Mouse (Mus musculus): ENCODE measurements around the gene Slc25a19. TPM values are rescaled to one million over a fixed set of nuclear protein-coding genes. Genes with fewer than 3 reads are reported as not detected.

Gene Slc25a19
- polyA plus RNA-seq, 1 experiment from 2014 or later, result 23.3 TPM

GRCm38 (mm10) chr11:115638498-115639409 is 10.7 kb upstream of the Slc25a19 start:
- Histone ChIP-seq H3K9me3 (ENCODE audit: control insufficient read depth, low read length) (no peaks in the 10 kb centered on the region), H3K4me3 (ENCODE audit: low read depth, low read length) (no peak overlapping the region), H3K9ac (ENCODE audit: low read length) (no peak overlapping the region), H3K36me3 (ENCODE audit: control insufficient read depth, insufficient read depth, low read length) (peaks cover 7% of the 10 kb centered on the region; the same call in 1 of the 2 replicates), H3K27me3 (replicated peaks; ENCODE audit: control insufficient read depth, insufficient read depth, low read length) (no peaks in the 10 kb centered on the region), H3K4me2 (ENCODE audit: low read length) (no peak overlapping the region), H3K27ac (ENCODE audit: low read depth) (no peak overlapping the region), H3K4me1 (replicated peaks; ENCODE audit: control insufficient read depth, insufficient read depth, low read length) (no peaks in the 10 kb centered on the region)
- no peak for DNase-seq (ENCODE audit: low spot score)
- 65% methylated on average over 5 of the region's 5 CpGs for WGBS
- no peak; the same call in 1 of the 2 replicates for ATAC-seq (replicated peaks; ENCODE audit: low FRiP score, low TSS enrichment, low read depth)

DNA sequence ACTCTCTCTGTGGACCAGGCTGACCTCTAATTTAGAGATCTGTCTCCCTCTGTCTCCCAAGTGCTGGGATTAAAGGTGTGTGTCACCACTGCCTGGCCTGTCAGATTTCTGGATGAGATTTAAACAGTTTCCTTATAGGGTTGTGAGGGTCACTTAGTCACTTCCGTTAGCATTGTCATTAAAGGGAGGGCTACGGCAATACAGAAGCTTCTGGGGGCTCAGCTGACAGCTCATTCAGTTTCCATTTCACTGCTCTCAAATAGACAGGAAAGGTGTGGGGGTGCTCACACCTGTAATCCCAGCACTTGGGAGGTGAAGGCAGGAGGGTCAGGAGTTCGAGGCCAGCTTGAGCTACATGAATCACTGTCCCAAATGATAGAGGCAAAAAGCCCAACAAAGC is 8.9 kb upstream of the Slc25a19 start:
- Histone ChIP-seq H3K4me2 (ENCODE audit: low read length) (no peak overlapping the region), H3K36me3 (ENCODE audit: control insufficient read depth, insufficient read depth, low read length) (no peaks in the 10 kb centered on the region), H3K27ac (ENCODE audit: low read depth) (no peak overlapping the region), H3K9me3 (ENCODE audit: control insufficient read depth, low read length) (no peaks in the 10 kb centered on the region), H3K4me3 (ENCODE audit: low read depth, low read length) (no peak overlapping the region), H3K4me1 (replicated peaks; ENCODE audit: control insufficient read depth, insufficient read depth, low read length) (no peaks in the 10 kb centered on the region), H3K9ac (ENCODE audit: low read length) (no peak overlapping the region), H3K27me3 (replicated peaks; ENCODE audit: control insufficient read depth, insufficient read depth, low read length) (no peaks in the 10 kb centered on the region)
- 64% methylated on average over 3 of the region's 3 CpGs for WGBS
- DNase-seq (ENCODE audit: low spot score), result no peak
- no peak for ATAC-seq (replicated peaks; ENCODE audit: low FRiP score, low TSS enrichment, low read depth)

DNA sequence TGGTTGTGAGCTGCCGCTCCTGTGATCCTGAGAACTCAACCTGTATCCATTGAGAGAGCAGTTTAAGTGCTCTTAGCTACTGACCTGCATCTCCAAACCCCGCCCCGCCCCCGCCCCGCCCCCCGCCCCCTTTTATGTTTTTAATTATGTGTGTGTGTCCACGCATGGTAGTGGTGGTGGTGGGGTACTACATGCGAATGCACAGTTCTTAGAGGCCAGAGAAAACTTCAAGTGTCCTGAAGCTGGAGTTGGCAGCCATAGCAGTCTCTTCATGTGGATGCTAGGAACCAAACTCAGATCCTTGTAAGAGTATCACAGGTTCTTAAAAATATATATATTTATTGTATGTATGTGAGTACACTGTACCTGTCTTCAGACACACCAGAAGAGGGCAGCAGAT is 7.4 kb upstream of the Slc25a19 start:
- WGBS, result 72% methylated on average over 8 of the region's 8 CpGs
- no peak overlapping the region for H3K27ac ChIP-seq (ENCODE audit: low read depth)
- H3K4me3 ChIP-seq (ENCODE audit: low read depth, low read length), result no peak overlapping the region
- H3K36me3 ChIP-seq (ENCODE audit: control insufficient read depth, insufficient read depth, low read length), result no peaks in the 10 kb centered on the region
- H3K9me3 ChIP-seq (ENCODE audit: control insufficient read depth, low read length), result no peaks in the 10 kb centered on the region
- no peak overlapping the region for H3K4me2 ChIP-seq (ENCODE audit: low read length)
- no peak overlapping the region for H3K9ac ChIP-seq (ENCODE audit: low read length)
- no peak for DNase-seq (ENCODE audit: low spot score)
- H3K4me1 ChIP-seq (replicated peaks; ENCODE audit: control insufficient read depth, insufficient read depth, low read length), result no peaks in the 10 kb centered on the region
- no peak for ATAC-seq (replicated peaks; ENCODE audit: low FRiP score, low TSS enrichment, low read depth)
- no peaks in the 10 kb centered on the region for H3K27me3 ChIP-seq (replicated peaks; ENCODE audit: control insufficient read depth, insufficient read depth, low read length)

- Histone ChIP-seq H3K4me1 (replicated peaks; ENCODE audit: control insufficient read depth, insufficient read depth, low read length) (no peaks in the 10 kb centered on the region), H3K27me3 (replicated peaks; ENCODE audit: control insufficient read depth, insufficient read depth, low read length) (no peaks in the 10 kb centered on the region), H3K4me3 (ENCODE audit: low read depth, low read length) (no peak overlapping the region), H3K4me2 (ENCODE audit: low read length) (no peak overlapping the region), H3K27ac (ENCODE audit: low read depth) (no peak overlapping the region), H3K9me3 (ENCODE audit: control insufficient read depth, low read length) (no peaks in the 10 kb centered on the region), H3K9ac (ENCODE audit: low read length) (no peak overlapping the region), H3K36me3 (ENCODE audit: control insufficient read depth, insufficient read depth, low read length) (no peaks in the 10 kb centered on the region)
- DNase-seq (ENCODE audit: low spot score) (no peak), ATAC-seq (replicated peaks; ENCODE audit: low FRiP score, low TSS enrichment, low read depth) (no peak)
- WGBS, result 82% methylated on average over 8 of the region's 8 CpGs
These were observed 6.9 kb upstream of the Slc25a19 start for GRCm38 (mm10) chr11:115635041-115635440.

DNA sequence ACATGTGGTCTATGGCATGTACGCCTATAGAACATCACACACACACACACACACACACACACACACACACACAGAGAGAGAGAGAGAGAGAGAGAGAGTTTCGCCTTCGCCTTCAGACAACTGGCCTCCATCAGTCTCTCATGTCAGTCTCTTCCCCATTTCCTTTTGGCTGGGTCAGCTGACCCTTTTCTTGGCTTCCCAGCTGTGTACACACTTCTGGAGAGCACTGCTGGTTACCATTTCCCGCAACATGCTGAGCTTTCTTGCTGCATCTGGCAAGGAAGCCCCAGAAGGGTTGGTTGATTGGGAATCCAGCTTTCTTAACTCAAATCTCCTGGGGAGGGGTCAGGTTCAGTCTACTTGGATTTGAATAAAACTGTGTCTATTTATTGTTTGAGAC is 6.0 kb upstream of the Slc25a19 start:
- ATAC-seq (replicated peaks; ENCODE audit: low FRiP score, low TSS enrichment, low read depth) (no peak), DNase-seq (ENCODE audit: low spot score) (no peak)

DNA sequence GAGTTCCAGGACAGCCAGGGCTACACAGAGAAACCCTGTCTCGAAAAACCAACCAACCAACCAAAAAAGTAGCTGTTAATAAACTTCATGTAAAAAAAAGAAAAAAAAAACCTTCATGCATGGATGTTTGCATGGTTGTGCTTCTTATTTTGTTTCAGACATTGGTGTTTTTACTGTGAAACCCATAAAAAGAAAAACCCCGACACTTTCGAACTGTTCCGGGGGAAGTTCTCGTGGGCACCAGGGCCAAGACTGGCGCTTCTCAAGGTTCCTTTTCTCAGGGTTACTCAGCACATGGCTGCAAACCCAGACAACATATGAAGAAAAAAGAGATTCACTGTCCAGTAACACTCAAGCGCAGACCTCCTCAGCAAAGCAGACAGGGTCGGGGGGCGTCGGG is 4.8 kb upstream of the Slc25a19 start:
- Histone ChIP-seq H3K4me1 (replicated peaks; ENCODE audit: control insufficient read depth, insufficient read depth, low read length) (no peaks in the 10 kb centered on the region), H3K4me3 (ENCODE audit: low read depth, low read length) (no peak overlapping the region), H3K27me3 (replicated peaks; ENCODE audit: control insufficient read depth, insufficient read depth, low read length) (no peaks in the 10 kb centered on the region), H3K9ac (ENCODE audit: low read length) (no peak overlapping the region), H3K27ac (ENCODE audit: low read depth) (no peak overlapping the region), H3K36me3 (ENCODE audit: control insufficient read depth, insufficient read depth, low read length) (no peaks in the 10 kb centered on the region), H3K4me2 (ENCODE audit: low read length) (no peak overlapping the region), H3K9me3 (ENCODE audit: control insufficient read depth, low read length) (no peaks in the 10 kb centered on the region)
- ATAC-seq (replicated peaks; ENCODE audit: low FRiP score, low TSS enrichment, low read depth) (no peak), DNase-seq (ENCODE audit: low spot score) (no peak)
- 90% methylated on average over 10 of the region's 10 CpGs for WGBS

More for the DNA sequence above, 6.0 kb upstream of the Slc25a19 start:
- Histone ChIP-seq H3K4me1 (replicated peaks; ENCODE audit: control insufficient read depth, insufficient read depth, low read length) (no peaks in the 10 kb centered on the region), H3K9me3 (ENCODE audit: control insufficient read depth, low read length) (no peaks in the 10 kb centered on the region), H3K4me2 (ENCODE audit: low read length) (no peak overlapping the region), H3K27ac (ENCODE audit: low read depth) (no peak overlapping the region), H3K36me3 (ENCODE audit: control insufficient read depth, insufficient read depth, low read length) (no peaks in the 10 kb centered on the region), H3K4me3 (ENCODE audit: low read depth, low read length) (no peak overlapping the region), H3K27me3 (replicated peaks; ENCODE audit: control insufficient read depth, insufficient read depth, low read length) (no peaks in the 10 kb centered on the region), H3K9ac (ENCODE audit: low read length) (no peak overlapping the region)
- WGBS, result 65% methylated on average over 4 of the region's 4 CpGs

DNA sequence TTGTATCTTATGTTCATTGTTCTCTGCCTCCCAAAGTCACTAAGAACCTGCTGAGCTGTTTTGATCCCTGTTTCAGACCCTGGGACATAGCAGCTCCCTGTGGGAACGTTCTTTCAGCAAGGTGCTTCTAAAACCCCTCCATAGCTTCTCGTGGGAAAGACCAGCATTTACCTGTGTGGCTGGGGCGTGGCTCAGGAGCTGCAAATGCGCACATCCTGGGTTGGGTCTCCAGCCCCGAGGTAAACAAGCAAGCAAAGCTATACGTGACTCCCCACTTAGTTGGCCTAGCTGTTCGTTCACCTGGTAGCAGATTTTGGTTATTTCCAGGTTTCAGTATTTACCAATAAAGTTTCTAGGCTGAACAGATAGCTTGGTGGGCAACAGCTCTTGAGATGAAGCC is 4.2 kb upstream of the Slc25a19 start:
- Histone ChIP-seq H3K27me3 (replicated peaks; ENCODE audit: control insufficient read depth, insufficient read depth, low read length) (no peaks in the 10 kb centered on the region), H3K4me2 (ENCODE audit: low read length) (no peak overlapping the region), H3K9me3 (ENCODE audit: control insufficient read depth, low read length) (no peaks in the 10 kb centered on the region), H3K9ac (ENCODE audit: low read length) (no peak overlapping the region), H3K27ac (ENCODE audit: low read depth) (no peak overlapping the region), H3K36me3 (ENCODE audit: control insufficient read depth, insufficient read depth, low read length) (no peaks in the 10 kb centered on the region), H3K4me1 (replicated peaks; ENCODE audit: control insufficient read depth, insufficient read depth, low read length) (peaks cover 3% of the 10 kb centered on the region), H3K4me3 (ENCODE audit: low read depth, low read length) (no peak overlapping the region)
- 70% methylated on average over 7 of the region's 7 CpGs for WGBS
- no peak for ATAC-seq (replicated peaks; ENCODE audit: low FRiP score, low TSS enrichment, low read depth)
- no peak for DNase-seq (ENCODE audit: low spot score)

DNA sequence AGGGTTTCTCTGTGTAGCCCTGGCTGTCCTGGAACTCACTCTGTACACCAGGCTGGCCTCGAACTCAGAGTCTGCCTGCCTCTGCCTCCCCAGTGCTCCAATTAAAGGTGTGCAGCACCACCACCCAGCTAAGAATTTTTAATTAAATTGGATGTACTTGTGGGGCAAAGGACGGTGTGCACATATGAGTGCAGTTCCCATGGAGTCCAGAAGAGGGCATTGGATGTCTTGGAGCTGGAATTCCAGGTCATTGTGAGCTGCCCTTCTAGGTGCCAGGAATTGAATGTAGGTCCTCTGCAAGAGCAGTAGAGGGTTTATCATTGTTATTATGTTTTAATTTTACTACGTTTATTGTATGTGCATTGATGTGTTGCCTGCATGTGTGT is 3.4 kb upstream of the Slc25a19 start:
- Histone ChIP-seq H3K36me3 (ENCODE audit: control insufficient read depth, insufficient read depth, low read length) (no peaks in the 10 kb centered on the region), H3K4me2 (ENCODE audit: low read length) (no peak overlapping the region; the same call in 1 of the 2 replicates), H3K27ac (ENCODE audit: low read depth) (no peak overlapping the region), H3K4me1 (replicated peaks; ENCODE audit: control insufficient read depth, insufficient read depth, low read length) (peaks cover 10% of the 10 kb centered on the region), H3K9me3 (ENCODE audit: control insufficient read depth, low read length) (no peaks in the 10 kb centered on the region), H3K9ac (ENCODE audit: low read length) (no peak overlapping the region), H3K27me3 (replicated peaks; ENCODE audit: control insufficient read depth, insufficient read depth, low read length) (no peaks in the 10 kb centered on the region), H3K4me3 (ENCODE audit: low read depth, low read length) (no peak overlapping the region)
- DNase-seq (ENCODE audit: low spot score), result peak; percentile 66
- no peak for ATAC-seq (replicated peaks; ENCODE audit: low FRiP score, low TSS enrichment, low read depth)
- WGBS, result 21% methylated on average over 3 of the region's 3 CpGs

Measured in intestine, embryonic 14.5 days (tissue).